Mouse (Mus musculus): ENCODE measurements around the gene Fam184a.
"Not testable (repeated sequence)": the region's sequence is repeated elsewhere in the genome, so short reads cannot be mapped to it uniquely, and the experiment has no call there.

The Fam184a gene

GRCm38 (mm10) chr10:53688952-53689584, 61.9 kb downstream of the Fam184a start:
- no peak for DNase-seq

- no peak for DNase-seq
Observed at GRCm38 (mm10) chr10:53688533-53688932, 62.4 kb downstream of the Fam184a start.

GRCm38 (mm10) chr10:53687888-53688287, 63.0 kb downstream of the Fam184a start:
- DNase-seq = no peak

GRCm38 (mm10) chr10:53685806-53686205, 65.1 kb downstream of the Fam184a start:
- DNase-seq = peak; percentile 4 to 26

GRCm38 (mm10) chr10:53683226-53683625, 67.7 kb downstream of the Fam184a start:
- no peak for DNase-seq

- no peak for DNase-seq
Observed at GRCm38 (mm10) chr10:53679690-53680557, 71.0 kb downstream of the Fam184a start.

- DNase-seq = no peak
Observed at GRCm38 (mm10) chr10:53661788-53662187, 89.1 kb downstream of the Fam184a start.

GRCm38 (mm10) chr10:53654239-53654638, 96.7 kb downstream of the Fam184a start:
- peak in 1 of 2 experiments; percentile 16 for DNase-seq

- no peak for DNase-seq
Observed at GRCm38 (mm10) chr10:53650683-53651082, 100.2 kb downstream of the Fam184a start.

GRCm38 (mm10) chr10:53641507-53641906, 109.4 kb downstream of the Fam184a start:
- peak in 1 of 2 experiments; percentile 45 for DNase-seq

GRCm38 (mm10) chr10:53635246-53635971, 115.5 kb downstream of the Fam184a start:
- DNase-seq = peak; percentile 25 to 63

GRCm38 (mm10) chr10:53634160-53634559, 116.8 kb downstream of the Fam184a start:
- no peak for DNase-seq

- DNase-seq = not testable (repeated sequence)
Observed at GRCm38 (mm10) chr10:53630339-53630738, 120.6 kb downstream of the Fam184a start, which contains the start of gene Mcm9. TSS of gene Mcm9 (minus strand) at chr10:53630439.

- peak; percentile 97 to 98 for DNase-seq
Observed at GRCm38 (mm10) chr10:53629918-53630250, 121.0 kb downstream of the Fam184a start.

- DNase-seq = peak; percentile 92 to 94
Observed at GRCm38 (mm10) chr10:53629247-53629917, 121.5 kb downstream of the Fam184a start.

GRCm38 (mm10) chr10:53615850-53616616, 134.9 kb downstream of the Fam184a start:
- no peak for DNase-seq

GRCm38 (mm10) chr10:53613955-53614354, 137.0 kb downstream of the Fam184a start:
- DNase-seq = peak; percentile 60 to 82

- no peak for DNase-seq
Observed at GRCm38 (mm10) chr10:53612172-53612571, 138.8 kb downstream of the Fam184a start.

GRCm38 (mm10) chr10:53608274-53608673, 142.6 kb downstream of the Fam184a start:
- DNase-seq = no peak

- DNase-seq = no peak
Observed at GRCm38 (mm10) chr10:53605328-53605727, 145.6 kb downstream of the Fam184a start.

- DNase-seq = peak in 1 of 2 experiments; percentile 23
Observed at GRCm38 (mm10) chr10:53598821-53599220, 152.1 kb downstream of the Fam184a start.

All from kidney, adult 8-10 months (tissue).